40 mouse cellular contexts compared by ENCODE assay signal in the genomic region with DNA sequence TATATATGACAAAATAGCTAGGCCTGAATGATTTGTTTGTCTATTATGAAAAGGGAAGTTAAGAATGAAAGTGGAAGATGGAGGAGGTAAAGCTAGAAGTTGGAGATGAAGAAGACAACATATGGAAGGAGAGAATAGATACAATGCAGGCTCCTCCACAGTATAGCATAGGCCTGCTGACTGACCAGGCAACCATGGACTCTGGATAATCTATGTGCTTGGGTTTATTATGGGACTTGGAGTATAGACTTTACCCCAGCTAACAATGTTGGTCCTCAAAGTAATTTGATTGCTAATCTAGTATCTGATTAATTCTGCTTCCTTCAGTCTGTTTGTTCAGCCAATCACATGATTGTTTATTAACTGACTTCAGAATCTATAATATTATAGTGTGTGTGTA. TPM values are rescaled to one million over a fixed set of nuclear protein-coding genes. Genes with fewer than 3 reads are reported as not detected.
"Had no signal": no experiment of that assay in that cellular context is flagged by ENCODE, and none has a peak within 500 bp of the region (broad histone marks: within the 10 kb centered on the region; RNA-seq: fewer than 3 reads in every experiment).

No protein-coding gene starts in this region.

- H3K27me3 ChIP-seq: heart, embryonic 12.5 days; heart, embryonic 13.5 days; heart, embryonic 15.5 days; hindbrain, embryonic 12.5 days; hindbrain, embryonic 13.5 days; hindbrain, embryonic 15.5 days had no signal

- H3K4me3 ChIP-seq: heart, adult 2 months; heart, embryonic 10.5 days; heart, embryonic 12.5 days; heart, embryonic 13.5 days; heart, embryonic 15.5 days; hindbrain, embryonic 10.5 days; hindbrain, embryonic 12.5 days; hindbrain, embryonic 13.5 days; hindbrain, embryonic 15.5 days; kidney, embryonic 15.5 days; layer of hippocampus, adult 2 months had no signal

- DNase-seq: heart, adult 2 months; heart, postnatal 10 days; heart, postnatal 14 days; heart, postnatal 36 days; heart, postnatal 4 days; kidney, adult 11 months; kidney, adult 18-20 months; kidney, adult 2 months; kidney, adult 8-10 months; kidney, adult 9 months; kidney, postnatal 10 days; kidney, postnatal 14 days; kidney, postnatal 25 days; kidney, postnatal 36 days; kidney, postnatal 4 days; layer of hippocampus, adult 9-11 months; layer of hippocampus, postnatal 36 days had no signal

- H3K36me3 ChIP-seq: heart, embryonic 10.5 days; heart, embryonic 12.5 days; heart, embryonic 13.5 days; heart, embryonic 15.5 days; hindbrain, embryonic 10.5 days; hindbrain, embryonic 12.5 days; hindbrain, embryonic 13.5 days; hindbrain, embryonic 15.5 days; kidney, embryonic 15.5 days had no signal

- H3K27ac ChIP-seq: heart, adult 2 months; heart, embryonic 10.5 days; heart, embryonic 13.5 days; heart, embryonic 15.5 days; hindbrain, embryonic 10.5 days; hindbrain, embryonic 12.5 days; hindbrain, embryonic 13.5 days; hindbrain, embryonic 14.5 days; hindbrain, embryonic 15.5 days; hindbrain, postnatal 0 days; kidney, embryonic 15.5 days; kidney, postnatal 0 days; layer of hippocampus, adult 2 months had no signal

- ATAC-seq: hindbrain, embryonic 16.5 days; hindbrain, postnatal 0 days; inflammation-experienced regulatory T-cells, adult 6 months had no signal

- H3K4me1 ChIP-seq: heart, embryonic 10.5 days; heart, embryonic 12.5 days; heart, embryonic 13.5 days; heart, embryonic 15.5 days; hindbrain, embryonic 10.5 days; hindbrain, embryonic 12.5 days; hindbrain, embryonic 13.5 days; hindbrain, embryonic 15.5 days; kidney, embryonic 15.5 days had no signal

- H3K4me2 ChIP-seq: heart, embryonic 11.5 days; heart, embryonic 12.5 days; heart, embryonic 13.5 days; heart, embryonic 15.5 days; hindbrain, embryonic 12.5 days; hindbrain, embryonic 13.5 days; hindbrain, embryonic 14.5 days; hindbrain, embryonic 15.5 days; kidney, embryonic 15.5 days had no signal

- H3K9ac ChIP-seq: heart, embryonic 12.5 days; heart, embryonic 13.5 days; heart, embryonic 15.5 days; hindbrain, embryonic 12.5 days; hindbrain, embryonic 13.5 days; hindbrain, embryonic 14.5 days; hindbrain, embryonic 15.5 days; kidney, embryonic 15.5 days had no signal

- H3K9me3 ChIP-seq: heart, embryonic 10.5 days; heart, embryonic 12.5 days; heart, embryonic 13.5 days; heart, embryonic 15.5 days; hindbrain, embryonic 10.5 days; hindbrain, embryonic 12.5 days; hindbrain, embryonic 13.5 days; hindbrain, embryonic 15.5 days; kidney, embryonic 15.5 days had no signal

RNA-seq across cellular contexts. Expression of a gene that starts 10.6 kb away (rescaled TPM):
- polyA plus RNA-seq: heart, embryonic 11.5 days; heart, postnatal 0 days; hindbrain, embryonic 10.5 days; hindbrain, embryonic 11.5 days; hindbrain, embryonic 12.5 days; hindbrain, embryonic 13.5 days; hindbrain, embryonic 14.5 days; hindbrain, embryonic 16.5 days; hindbrain, postnatal 0 days; inflammation-experienced regulatory T-cells, adult 6 months had no signal

RNA-seq across cellular contexts. Expression of a gene that starts 27.1 kb away (rescaled TPM):
- polyA plus RNA-seq: heart, adult 2 months; heart, embryonic 10.5 days; heart, embryonic 11.5 days; heart, embryonic 12.5 days; heart, embryonic 13.5 days; heart, embryonic 14.5 days; heart, embryonic 15.5 days; heart, postnatal 0 days; hindbrain, embryonic 10.5 days; hindbrain, embryonic 11.5 days; hindbrain, embryonic 12.5 days; hindbrain, embryonic 13.5 days; hindbrain, embryonic 14.5 days; hindbrain, embryonic 15.5 days; hindbrain, embryonic 16.5 days; hindbrain, postnatal 0 days; inflammation-experienced regulatory T-cells, adult 6 months; intestine, embryonic 14.5 days; kidney, adult 2 months; kidney, embryonic 14.5 days; kidney, embryonic 15.5 days; kidney, embryonic 16.5 days; kidney, postnatal 0 days; large intestine, adult 2 months had no signal
